Mouse (Mus musculus): ENCODE results near the gene Tmem182. TPM values are rescaled to one million over a fixed set of nuclear protein-coding genes. Genes with fewer than 3 reads are reported as not detected.

The Tmem182 gene
- polyA plus RNA-seq (2014; fragmentation: Illumina TruSeq; extraction: RNeasy Lipid Tissue Mini Kit (QIAGEN cat#74804); ENCODE audit: low read depth, low replicate concordance) = 0.18 TPM

DNA sequence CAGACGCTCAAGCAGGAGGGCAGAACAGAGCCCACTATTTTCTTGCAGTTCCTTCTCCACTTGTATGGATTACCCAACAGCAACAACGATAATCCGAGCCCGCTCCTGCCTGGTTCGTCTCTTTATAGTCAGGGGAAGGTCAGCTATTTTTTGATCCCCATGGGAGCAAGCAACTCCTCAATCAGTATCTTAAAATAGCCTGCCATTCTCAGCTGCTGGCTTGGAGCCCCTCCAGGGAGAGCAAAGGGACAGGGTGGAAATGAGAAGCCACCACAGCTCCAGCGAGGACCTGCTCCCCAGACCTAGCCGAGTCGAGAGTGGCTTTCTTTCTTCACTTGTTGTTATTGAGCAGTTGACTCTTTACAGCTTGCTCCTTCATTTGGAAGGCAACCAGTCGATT, at the start of gene Tmem182:
Gene Tmem182, plus strand, starts transcription at position 251 of the 400 bp plus-strand sequence.

DNA sequence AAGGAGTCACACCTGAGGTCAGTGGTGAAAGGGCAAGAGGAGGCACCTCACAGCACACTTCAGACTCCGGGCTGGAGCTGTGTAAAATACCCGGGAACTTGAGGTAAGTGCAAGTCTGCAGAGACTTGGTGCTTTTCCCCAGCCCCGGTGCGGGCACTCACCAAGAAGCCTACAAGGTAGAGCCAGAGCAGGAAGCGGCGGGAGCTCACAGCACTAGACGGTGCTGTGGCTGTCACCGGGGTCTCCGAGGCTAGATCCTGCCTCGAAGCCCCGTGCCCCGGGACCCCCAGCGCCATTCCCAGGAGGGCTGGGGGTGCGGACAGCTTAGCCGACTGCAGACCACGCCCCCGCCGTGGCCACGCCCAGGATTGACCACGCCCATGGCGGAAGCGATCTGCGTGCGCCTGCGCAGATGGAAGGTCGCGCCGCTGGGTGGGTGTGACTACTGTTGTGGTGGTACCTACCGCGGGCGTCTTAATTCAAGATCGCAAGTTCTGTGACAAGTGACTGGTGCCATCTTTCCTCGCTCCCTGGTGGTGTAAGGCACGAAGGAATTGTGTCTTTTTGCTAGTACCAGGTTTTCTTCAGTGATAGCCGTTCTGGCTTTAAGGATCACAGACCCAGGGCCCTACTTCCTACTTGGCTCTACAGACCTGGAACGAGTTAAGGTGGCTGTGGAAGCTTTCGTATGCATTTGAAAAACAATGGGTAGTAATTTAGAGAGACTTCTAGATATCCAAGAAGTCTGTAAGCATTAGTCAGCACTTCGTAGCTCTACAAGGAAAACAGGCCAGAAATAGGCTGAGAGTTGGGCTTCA, 14.9 kb upstream of the Tmem182 start, which contains the start of gene Mfsd9:
Gene Mfsd9, minus strand, starts transcription at position 364 of the 818 bp plus-strand sequence.

Other genes with a start within 250 kb of the Tmem182 start
- gene Slc9a4, start 225.5 kb upstream of the Tmem182 start, polyA plus RNA-seq (2014; fragmentation: Illumina TruSeq; extraction: RNeasy Lipid Tissue Mini Kit (QIAGEN cat#74804); ENCODE audit: low read depth, low replicate concordance) = 0.39 TPM
- 5.9 TPM for gene Slc9a2, start 125.0 kb upstream of the Tmem182 start, polyA plus RNA-seq (2014; fragmentation: Illumina TruSeq; extraction: RNeasy Lipid Tissue Mini Kit (QIAGEN cat#74804); ENCODE audit: low read depth, low replicate concordance)
- 7.3 TPM for gene Mfsd9, start 14.9 kb upstream of the Tmem182 start, polyA plus RNA-seq (2014; fragmentation: Illumina TruSeq; extraction: RNeasy Lipid Tissue Mini Kit (QIAGEN cat#74804); ENCODE audit: low read depth, low replicate concordance)

Data from testis, adult 10 weeks (tissue).